Mouse (Mus musculus) kidney, postnatal 0 days (tissue): ENCODE measurements at regions not wholly inside any gene's neighbourhood (a gene's known extent, or its start where the extent isn't known, plus 50 kb on each side); places are given as distances from the start of the nearest gene placed in this dataset.

Experiments used
- ATAC-seq: fragments of 200-750 bp; cut with Nextera tagmentation; replicated peaks from 2 replicates; pipeline ENCODE4 v1.8.0; 2017; ENCODE audit warnings: low read depth, moderate number of reproducible peaks, moderate TSS enrichment, moderate library complexity; ENCODE audit not compliant: low FRiP score
- DNase-seq: peaks from one replicate; pipeline ENCODE4 v3.0.0-alpha.2; 2016; ENCODE audit warnings: low spot score
- H3K27ac ChIP-seq: fragments of 300-500 bp; sonication (generic); 2 replicates; pipeline ENCODE4 v1.5.1; 2014; ENCODE audit warnings: mild to moderate bottlenecking
- H3K27me3 ChIP-seq: fragments of 300-500 bp; sonication (generic); 2 replicates; pipeline ENCODE4 v1.6.1; 2014; ENCODE audit warnings: low read length, mixed read lengths; ENCODE audit not compliant: insufficient read depth
- H3K36me3 ChIP-seq: fragments of 300-500 bp; sonication (generic); 2 replicates; pipeline ENCODE4 v1.6.1; 2014; ENCODE audit warnings: low read length, mixed read lengths; ENCODE audit not compliant: insufficient read depth
- H3K4me1 ChIP-seq: fragments of 300-500 bp; sonication (generic); replicated peaks from 2 replicates; pipeline ENCODE4 v1.6.1; 2014; ENCODE audit warnings: antibody characterized with exemption, low read length, mixed read lengths; ENCODE audit not compliant: insufficient read depth
- H3K4me2 ChIP-seq: fragments of 300-500 bp; sonication (generic); 2 replicates; pipeline ENCODE4 v1.6.1; 2014; ENCODE audit warnings: mild to moderate bottlenecking, low read length, moderate library complexity, mixed read lengths
- H3K4me3 ChIP-seq: fragments of 300-500 bp; sonication (generic); replicated peaks from 2 replicates; pipeline ENCODE4 v1.5.1; 2014; ENCODE audit warnings: low read depth, low read length
- H3K9ac ChIP-seq: fragments of 300-500 bp; sonication (generic); 2 replicates; pipeline ENCODE4 v1.6.1; 2014; ENCODE audit warnings: low read depth, low read length
- H3K9me3 ChIP-seq: fragments of 300-500 bp; sonication (generic); replicated peaks from 2 replicates; pipeline ENCODE4 v1.6.1; 2016; ENCODE audit warnings: low read length, inconsistent platforms, mixed read lengths
- CTCF ChIP-seq: IDR thresholded peaks from 2 replicates; pipeline ENCODE4 v1.5.1; 2016; ENCODE audit warnings: antibody characterized with exemption, low read depth, mild to moderate bottlenecking, moderate library complexity
- WGBS: fragments of 180-500 bp; shearing (Covaris S2); extraction: QIAGEN DNeasy Blood & Tissue Kit; methylation state at CpG from one replicate; pipeline ENCODE4 v1.1.7; 2014; 5-methylcytosine and 5-hydroxymethylcytosine counted together

DNA sequence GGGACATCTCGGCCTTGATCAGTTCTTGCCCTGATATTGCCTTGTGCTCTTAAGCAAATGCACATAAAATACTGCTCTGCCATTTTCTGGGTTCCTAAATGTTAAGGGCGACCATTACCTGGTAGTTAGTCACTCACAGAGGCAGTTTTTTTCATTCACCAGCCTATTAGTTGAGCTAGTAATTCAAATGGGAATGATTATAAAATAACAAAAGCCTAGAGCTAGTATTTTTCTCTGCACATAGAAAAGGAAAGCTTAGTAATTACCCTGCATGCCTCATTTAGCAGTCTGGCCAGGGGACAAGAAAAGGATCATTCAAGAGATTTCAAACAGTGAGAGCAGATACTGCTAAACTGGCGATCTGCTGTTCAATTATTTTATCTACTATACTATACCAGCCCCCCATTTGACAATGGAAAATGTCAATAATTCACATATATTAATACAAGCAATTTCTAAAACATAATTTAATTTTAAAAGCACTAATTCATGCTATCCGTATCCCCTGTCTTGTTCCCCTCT lies 645.1 kb downstream of the Pdha2 start:
- Histone ChIP-seq H3K4me2 (no peak overlapping the region), H3K4me3 (no peak overlapping the region), H3K36me3 (no peaks in the 10 kb centered on the region), H3K27me3 (no peaks in the 10 kb centered on the region), H3K9ac (no peak overlapping the region), H3K4me1 (no peaks in the 10 kb centered on the region), H3K27ac (no peak overlapping the region), H3K9me3 (no peaks in the 10 kb centered on the region)
- ATAC-seq (no peak), DNase-seq (no peak)
- TF ChIP-seq CTCF, result no peak
- WGBS, result 83% methylated on average over 4 of the region's 4 CpGs

GRCm38 (mm10) chr3:140554736-140555135 lies 657.4 kb downstream of the Pdha2 start:
- Histone ChIP-seq H3K9ac (no peak overlapping the region), H3K4me3 (no peak overlapping the region), H3K4me1 (no peaks in the 10 kb centered on the region), H3K4me2 (no peak overlapping the region), H3K36me3 (no peaks in the 10 kb centered on the region), H3K27me3 (no peaks in the 10 kb centered on the region), H3K27ac (no peak overlapping the region), H3K9me3 (no peaks in the 10 kb centered on the region)
- 69% methylated on average over 3 of the region's 3 CpGs for WGBS
- DNase-seq (no peak), ATAC-seq (no peak)
- no peak for TF ChIP-seq CTCF

DNA sequence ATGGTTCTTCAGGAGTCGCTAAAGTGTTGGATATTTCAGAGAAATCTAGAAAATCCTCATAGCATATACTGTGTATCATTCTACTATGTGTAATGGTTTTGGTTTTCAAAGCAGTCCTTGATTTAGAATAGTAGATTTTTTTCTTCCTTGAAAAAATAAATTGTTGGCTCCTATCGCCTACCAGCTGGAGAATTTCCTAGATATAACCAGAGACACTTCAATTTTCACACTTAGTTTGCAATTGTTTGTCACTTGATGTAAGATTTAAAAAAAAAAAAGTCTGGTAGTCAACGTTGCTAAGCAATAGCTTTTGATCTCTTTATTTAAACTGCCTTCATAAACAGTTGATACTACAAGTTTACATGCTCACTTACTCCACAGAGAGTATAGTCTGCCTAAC lies 663.7 kb downstream of the Pdha2 start:
- no peaks in the 10 kb centered on the region for H3K36me3 ChIP-seq
- H3K4me3 ChIP-seq, result no peak overlapping the region
- no peak overlapping the region for H3K27ac ChIP-seq
- no peak overlapping the region for H3K9ac ChIP-seq
- H3K9me3 ChIP-seq, result no peaks in the 10 kb centered on the region
- no peak for ATAC-seq
- no peaks in the 10 kb centered on the region for H3K27me3 ChIP-seq
- no peak for TF ChIP-seq CTCF
- 67% methylated on average over 3 of the region's 3 CpGs for WGBS
- no peaks in the 10 kb centered on the region for H3K4me1 ChIP-seq
- H3K4me2 ChIP-seq, result no peak overlapping the region
- no peak for DNase-seq

GRCm38 (mm10) chr3:140531747-140532502 lies 680.2 kb downstream of the Pdha2 start:
- Histone ChIP-seq H3K9me3 (no peaks in the 10 kb centered on the region), H3K4me1 (no peaks in the 10 kb centered on the region), H3K36me3 (no peaks in the 10 kb centered on the region), H3K27me3 (no peaks in the 10 kb centered on the region), H3K9ac (no peak overlapping the region), H3K4me3 (no peak overlapping the region), H3K27ac (no peak overlapping the region), H3K4me2 (no peak overlapping the region)
- WGBS, result 83% methylated on average over 6 of the region's 6 CpGs
- DNase-seq (no peak), ATAC-seq (no peak)
- no peak for TF ChIP-seq CTCF

DNA sequence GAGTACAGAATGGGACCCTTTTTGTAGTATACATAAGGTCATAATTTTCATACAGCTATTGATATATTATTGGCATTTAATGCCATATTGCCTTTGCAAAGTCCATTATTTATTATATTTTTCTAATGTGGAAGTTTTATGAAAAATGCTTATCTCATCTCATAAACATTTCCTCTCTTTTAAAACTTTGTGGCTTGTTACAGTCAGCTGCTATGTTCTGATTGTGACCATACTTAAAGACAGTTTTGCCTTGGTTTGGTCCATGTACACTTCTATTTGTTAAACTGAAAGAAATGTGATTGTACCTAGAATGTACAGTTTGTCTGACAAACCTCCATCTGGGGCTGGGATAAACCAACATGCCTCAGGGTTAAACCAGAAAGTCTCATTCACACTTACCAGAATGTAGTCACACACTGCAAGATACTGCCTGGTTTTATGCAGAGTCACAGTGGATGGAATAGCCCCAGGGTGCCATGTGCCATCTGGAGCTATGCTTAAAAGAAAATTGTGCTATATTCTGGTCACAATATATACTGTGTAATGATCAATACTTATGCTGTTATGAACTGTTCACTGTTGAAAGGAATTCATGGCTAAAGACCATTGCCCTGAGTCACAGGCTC lies 690.4 kb downstream of the Pdha2 start:
- Histone ChIP-seq H3K4me2 (no peak overlapping the region), H3K27me3 (no peaks in the 10 kb centered on the region), H3K9me3 (no peaks in the 10 kb centered on the region), H3K4me3 (no peak overlapping the region), H3K27ac (no peak overlapping the region), H3K9ac (no peak overlapping the region), H3K36me3 (no peaks in the 10 kb centered on the region), H3K4me1 (no peaks in the 10 kb centered on the region)
- DNase-seq, result no peak
- no peak for ATAC-seq
- no peak for TF ChIP-seq CTCF

- Histone ChIP-seq H3K36me3 (no peaks in the 10 kb centered on the region), H3K27ac (no peak overlapping the region), H3K9ac (no peak overlapping the region), H3K4me1 (no peaks in the 10 kb centered on the region), H3K9me3 (no peaks in the 10 kb centered on the region), H3K27me3 (no peaks in the 10 kb centered on the region), H3K4me2 (no peak overlapping the region), H3K4me3 (no peak overlapping the region)
- ATAC-seq (no peak), DNase-seq (peak; percentile 26)
- TF ChIP-seq CTCF, result no peak
Measured at GRCm38 (mm10) chr3:140510835-140511234, 701.3 kb downstream of the Pdha2 start.

GRCm38 (mm10) chr3:140510094-140510493 lies 702.1 kb downstream of the Pdha2 start:
- ATAC-seq (no peak), DNase-seq (no peak)
- WGBS, result 73% methylated on average over 2 of the region's 2 CpGs

More at GRCm38 (mm10) chr3:140510094-140510493, 702.1 kb downstream of the Pdha2 start:
- no peak overlapping the region for H3K4me3 ChIP-seq
- H3K27ac ChIP-seq, result no peak overlapping the region
- no peaks in the 10 kb centered on the region for H3K27me3 ChIP-seq
- H3K4me2 ChIP-seq, result no peak overlapping the region
- H3K9ac ChIP-seq, result no peak overlapping the region
- no peaks in the 10 kb centered on the region for H3K9me3 ChIP-seq
- no peaks in the 10 kb centered on the region for H3K36me3 ChIP-seq
- H3K4me1 ChIP-seq, result no peaks in the 10 kb centered on the region
- TF ChIP-seq CTCF, result no peak
